Mouse (Mus musculus) heart, postnatal 36 days (tissue): Measurements from ENCODE around the gene Tmem63a. TPM values are rescaled to one million over a fixed set of nuclear protein-coding genes. Genes with fewer than 3 reads are reported as not detected.
"Not testable (repeated sequence)": the region's sequence is repeated elsewhere in the genome, so short reads cannot be mapped to it uniquely, and the experiment has no call there.

Source experiments
- DNase-seq, 2 experiments: peaks; one replicate each; pipeline ENCODE4 v3.0.0; 2021 to 2022
- intact Hi-C: fragments of 180-260 bp; cut with DNase I; formaldehyde crosslinking; loops from one replicate; pipeline ENCODE4 v1.15.1; 2025
- total RNA-seq, 2 experiments: library from RNA; stranded (reverse); gene quantifications; 2 replicates each; pipeline ENCODE4 v1.2.3; 2021

The Tmem63a gene
- total RNA-seq, 2 experiments from 2014 or later, result 13.8 to 13.9 TPM

DNA sequence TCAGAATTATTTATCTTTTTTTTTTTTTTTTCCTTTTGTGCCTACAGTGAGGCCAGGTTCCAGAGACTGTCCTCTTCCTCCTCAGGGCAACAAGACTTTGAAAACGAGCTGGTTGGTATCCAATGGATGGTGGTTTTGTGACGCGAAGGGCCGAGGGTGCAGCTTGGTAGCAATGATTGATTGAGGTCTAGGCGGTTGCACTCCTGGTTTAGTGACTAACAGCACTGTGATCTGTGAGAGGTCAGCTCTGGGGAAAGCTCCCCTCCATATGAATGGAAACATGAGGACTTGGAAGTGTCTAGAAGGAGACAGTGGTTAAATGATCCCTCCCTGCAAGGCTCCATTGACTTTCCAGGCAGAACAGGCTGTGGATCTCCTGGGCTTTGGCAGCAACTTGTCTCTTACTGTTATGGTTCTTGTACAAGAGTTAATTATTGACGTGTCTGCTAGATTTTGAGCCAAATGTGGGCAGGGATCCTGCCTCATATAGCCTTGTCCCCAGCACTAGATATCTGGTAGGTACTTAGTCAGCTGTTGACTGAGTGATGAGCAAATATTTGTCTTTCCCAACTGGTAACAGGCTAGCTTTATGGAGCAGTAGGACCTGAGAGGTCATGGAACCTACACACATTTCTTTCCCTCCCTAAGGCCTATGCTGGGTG is 10.1 kb downstream of the Tmem63a start:
- intact Hi-C loops, result no loop called here
- DNase-seq, result no peak

DNA sequence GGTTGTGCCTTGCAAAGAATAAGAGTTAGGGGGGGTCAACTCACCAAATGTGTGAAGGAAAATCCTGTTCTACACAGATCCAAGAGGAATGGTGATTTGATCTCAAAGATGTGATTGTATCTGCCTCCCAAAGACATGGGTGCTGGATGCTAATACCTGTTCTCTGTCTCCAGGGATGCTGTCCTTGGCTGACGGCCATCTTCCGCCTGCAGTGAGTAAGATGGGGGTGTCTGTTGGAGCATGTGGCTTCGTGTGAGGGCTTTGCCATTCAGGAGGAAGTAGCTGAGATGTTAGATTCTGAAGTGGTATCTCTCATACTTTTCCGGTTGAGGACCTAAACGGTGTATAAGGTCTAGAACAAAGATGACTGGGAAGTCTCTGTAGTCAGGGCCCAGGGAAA is 10.7 kb downstream of the Tmem63a start:
- intact Hi-C loops, result no loop called here
- no peak for DNase-seq

DNA sequence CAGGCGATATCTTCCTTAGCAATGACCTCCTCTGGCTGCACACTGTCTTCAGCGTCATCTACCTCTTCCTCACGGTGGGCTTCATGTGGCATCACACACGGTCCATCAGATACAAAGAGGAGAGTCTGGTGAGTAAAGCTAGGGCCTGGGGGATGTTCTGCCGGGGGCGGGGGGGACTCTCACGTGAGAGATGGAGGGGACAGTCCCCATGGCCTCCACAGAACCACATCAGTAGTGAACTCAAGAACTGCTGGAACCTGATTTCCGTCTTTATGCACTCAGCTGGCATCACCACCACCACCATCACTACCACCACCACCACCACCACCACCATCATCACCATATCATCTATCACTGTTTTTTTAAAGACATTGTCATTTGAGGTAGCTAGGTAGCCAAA is 14.3 kb downstream of the Tmem63a start:
- no peak for DNase-seq
- intact Hi-C loops, result no loop called here

DNA sequence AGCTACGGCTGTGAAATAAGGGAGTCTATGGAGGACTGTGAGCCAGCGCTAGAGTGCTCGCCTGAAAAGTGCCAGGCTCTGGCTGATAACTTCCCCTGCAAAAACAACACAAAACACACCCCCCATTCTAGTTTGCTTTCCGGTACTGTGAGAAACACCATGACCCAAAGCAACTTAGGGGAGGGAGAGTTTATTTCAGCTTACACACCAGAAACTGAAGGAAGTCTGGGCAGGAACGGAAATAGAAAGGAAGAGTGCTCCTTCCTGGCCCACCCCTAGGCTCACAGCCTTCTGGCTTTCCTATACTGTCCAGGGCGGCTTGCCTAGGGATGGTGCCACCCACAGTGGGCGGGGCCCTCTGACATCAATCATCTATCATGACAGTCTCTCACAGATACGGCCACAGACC is 14.8 kb downstream of the Tmem63a start:
- intact Hi-C loops, result no loop called here
- DNase-seq, result peak in 1 of 2 experiments; percentile 34

DNA sequence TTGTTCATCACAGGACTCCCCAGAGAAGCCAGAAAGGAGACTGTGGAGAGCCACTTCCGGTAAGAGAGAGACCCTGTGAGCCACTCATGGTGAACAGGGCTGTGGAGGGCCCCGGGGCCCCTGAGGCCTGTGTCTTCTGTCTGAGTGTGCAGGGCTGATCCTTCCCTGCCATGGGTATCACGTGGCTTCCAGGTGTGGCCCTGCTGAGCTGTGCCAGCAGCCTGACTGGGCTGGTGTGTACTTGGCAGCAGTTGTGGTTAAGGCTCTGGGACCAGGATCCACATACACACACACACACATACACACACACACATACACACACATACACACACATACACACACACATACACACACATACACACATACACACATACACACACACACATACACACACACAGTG is 15.8 kb downstream of the Tmem63a start:
- intact Hi-C loops, result no loop called here
- no peak for DNase-seq

DNA sequence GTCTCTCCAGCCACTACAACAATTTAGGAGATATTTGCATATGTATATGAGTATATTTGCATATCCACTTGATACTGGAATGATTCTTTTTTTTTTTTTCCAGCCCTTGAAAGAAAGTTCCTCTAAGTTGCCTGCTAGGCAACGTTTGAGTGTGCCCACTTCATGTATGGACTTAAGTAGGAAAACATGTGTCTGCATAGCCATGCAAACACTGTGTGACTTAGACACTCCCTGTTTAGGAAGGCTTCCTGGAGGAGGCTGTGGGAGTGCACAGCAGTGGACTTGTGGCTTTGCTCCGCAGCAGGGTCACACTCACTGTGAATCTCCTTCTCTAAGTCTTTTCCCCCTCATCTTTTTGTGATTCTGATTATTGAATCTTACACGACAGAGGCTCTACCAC is 16.7 kb downstream of the Tmem63a start:
- intact Hi-C loops, result no loop called here
- no peak for DNase-seq

DNA sequence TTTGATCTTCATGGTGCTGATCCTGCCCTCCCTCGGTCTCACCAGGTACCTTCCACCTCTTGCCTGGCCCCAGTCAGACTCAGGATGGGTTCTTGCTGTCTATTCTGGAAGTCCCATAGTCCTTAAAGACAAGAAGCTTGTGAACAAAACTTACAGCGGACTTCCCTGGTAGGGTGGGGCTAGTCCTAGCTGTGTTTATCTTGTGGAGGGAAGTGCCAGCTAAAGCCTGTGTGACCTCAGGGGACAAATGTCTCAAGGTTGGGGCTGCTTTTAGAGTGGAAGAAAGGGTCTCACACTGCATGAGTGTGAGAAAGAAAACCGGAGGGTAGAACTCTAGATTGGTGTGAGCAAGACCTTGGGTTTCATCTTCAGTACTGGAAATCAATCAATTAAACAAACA is 23.6 kb downstream of the Tmem63a start:
- no peak for DNase-seq
- intact Hi-C loops, result no loop called here

DNA sequence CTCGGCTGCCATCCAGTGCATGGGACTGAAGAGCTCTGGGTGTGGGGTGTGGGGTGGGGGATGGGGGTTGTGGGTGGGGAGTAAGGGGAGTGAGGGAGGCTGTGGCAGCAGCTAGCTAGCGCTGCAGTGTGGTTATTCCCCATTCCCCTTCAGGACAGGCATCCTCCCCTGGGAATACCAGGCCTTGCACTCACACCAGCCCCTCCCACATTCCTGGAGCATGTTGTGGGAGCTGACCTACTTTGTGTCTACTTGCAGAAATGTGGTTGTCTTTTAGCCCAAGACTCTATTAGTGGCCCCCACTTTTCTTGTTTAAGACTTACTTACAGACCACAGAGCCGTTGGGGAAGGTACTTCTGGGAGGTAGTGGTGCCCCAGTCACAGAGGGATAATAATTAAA is 24.4 kb downstream of the Tmem63a start:
- DNase-seq, result peak in 1 of 2 experiments; percentile 46
- intact Hi-C loops, result no loop called here

DNA sequence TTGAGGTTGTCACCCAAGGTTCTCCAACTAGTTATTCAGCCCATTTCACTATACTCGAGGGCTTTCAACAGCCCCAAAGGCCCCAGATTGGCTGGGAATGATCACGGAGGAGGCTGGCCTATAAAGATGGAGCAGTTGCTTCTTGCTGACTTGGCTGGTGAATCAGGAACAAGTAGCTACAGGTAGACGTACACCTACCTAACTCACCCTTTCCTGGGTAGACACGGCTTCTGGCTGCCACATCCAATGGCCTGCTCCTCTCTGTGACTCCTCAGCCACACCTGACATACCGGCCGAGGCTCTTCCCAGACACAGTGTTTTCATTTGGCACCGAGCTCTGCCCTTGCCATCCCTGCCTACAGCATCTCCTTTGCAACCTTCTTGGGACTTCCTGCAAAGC is 25.1 kb downstream of the Tmem63a start:
- intact Hi-C loops, result no loop called here
- no peak for DNase-seq

DNA sequence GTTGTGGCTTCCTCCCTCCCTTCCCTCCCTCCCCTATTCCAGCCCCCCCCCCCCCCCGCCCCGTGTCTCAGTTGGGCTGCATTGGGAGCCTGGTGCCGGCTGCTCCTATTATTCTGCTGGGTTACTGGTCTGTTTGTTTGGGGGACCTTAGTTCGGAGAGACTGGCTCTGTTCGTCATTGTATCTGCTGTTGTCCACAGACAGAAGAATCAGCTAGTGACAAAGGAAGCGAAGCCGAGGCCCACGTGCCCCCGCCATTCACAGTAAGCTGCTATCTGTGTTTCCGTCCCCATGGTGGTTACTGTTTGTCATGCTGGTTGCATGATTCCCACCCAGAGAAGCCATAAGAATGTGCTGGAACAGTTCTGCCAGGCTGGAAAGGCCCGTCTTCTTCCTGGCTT is 30.8 kb downstream of the Tmem63a start:
- intact Hi-C loops, result no loop called here
- DNase-seq, result no peak

DNA sequence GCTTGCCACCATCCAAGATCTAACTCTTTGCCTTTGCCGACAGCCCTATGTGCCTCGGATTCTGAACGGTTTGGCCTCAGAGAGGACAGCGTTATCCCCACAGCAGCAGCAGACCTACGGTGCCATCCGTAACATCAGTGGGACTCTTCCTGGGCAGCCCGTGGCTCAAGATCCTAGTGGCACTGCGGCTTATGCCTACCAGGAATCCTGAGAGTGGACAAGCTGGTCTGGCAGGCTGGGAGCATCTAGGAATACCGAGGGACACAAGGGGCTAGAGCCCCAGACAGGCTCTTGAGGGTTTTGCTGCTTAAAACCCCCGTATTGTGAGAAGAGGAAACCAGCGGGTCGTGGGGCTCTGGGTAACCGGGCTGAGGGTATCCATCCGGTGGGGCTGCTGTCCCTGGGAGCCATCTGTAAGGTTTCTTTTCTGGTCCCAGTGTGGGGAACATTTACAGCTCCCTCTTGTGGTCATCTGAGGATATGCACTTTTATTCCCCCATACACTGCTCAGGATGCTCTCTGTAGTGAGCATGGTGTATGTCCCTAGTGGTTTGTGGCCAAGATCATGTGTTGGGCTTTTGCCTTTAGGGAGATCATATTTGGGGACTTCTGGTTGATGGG is 32.1 kb downstream of the Tmem63a start:
- DNase-seq, result peak in 1 of 2 experiments; percentile 43
- intact Hi-C loops, result loop anchor here (1.0 to 2.0 kb wide), 3 partner anchors 31 to 100 kb away; partner anchors contain the start of gene Tmem63a

DNA sequence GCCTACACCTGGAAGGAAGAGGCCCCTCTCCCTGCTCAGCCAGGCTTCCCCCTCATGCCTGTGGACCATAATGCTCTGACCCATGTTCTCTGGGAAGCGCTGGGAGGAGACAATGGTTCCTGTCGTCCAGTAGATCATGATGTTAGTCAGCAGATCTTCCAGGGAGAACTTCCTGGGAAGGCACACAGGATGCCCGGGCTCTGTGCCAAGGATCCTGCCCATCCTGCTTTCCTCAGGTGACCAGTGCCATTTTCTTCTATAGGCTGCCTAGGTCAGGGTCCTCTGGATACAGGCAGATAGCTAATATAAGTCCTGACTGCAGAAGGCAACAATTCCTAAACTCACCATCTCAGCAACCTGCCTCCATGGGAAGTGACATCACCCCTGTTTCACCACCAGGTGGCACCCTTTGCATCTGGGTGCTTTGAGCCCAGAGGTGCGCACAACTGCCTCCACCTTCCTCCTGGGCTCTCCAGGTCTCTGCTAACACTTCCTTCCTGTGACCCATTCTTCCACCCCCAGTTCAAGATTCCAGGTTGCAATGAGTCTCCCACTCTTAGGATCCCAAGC is 34.1 kb downstream of the Tmem63a start:
- intact Hi-C loops, result no loop called here
- DNase-seq, result peak; percentile 43

DNA sequence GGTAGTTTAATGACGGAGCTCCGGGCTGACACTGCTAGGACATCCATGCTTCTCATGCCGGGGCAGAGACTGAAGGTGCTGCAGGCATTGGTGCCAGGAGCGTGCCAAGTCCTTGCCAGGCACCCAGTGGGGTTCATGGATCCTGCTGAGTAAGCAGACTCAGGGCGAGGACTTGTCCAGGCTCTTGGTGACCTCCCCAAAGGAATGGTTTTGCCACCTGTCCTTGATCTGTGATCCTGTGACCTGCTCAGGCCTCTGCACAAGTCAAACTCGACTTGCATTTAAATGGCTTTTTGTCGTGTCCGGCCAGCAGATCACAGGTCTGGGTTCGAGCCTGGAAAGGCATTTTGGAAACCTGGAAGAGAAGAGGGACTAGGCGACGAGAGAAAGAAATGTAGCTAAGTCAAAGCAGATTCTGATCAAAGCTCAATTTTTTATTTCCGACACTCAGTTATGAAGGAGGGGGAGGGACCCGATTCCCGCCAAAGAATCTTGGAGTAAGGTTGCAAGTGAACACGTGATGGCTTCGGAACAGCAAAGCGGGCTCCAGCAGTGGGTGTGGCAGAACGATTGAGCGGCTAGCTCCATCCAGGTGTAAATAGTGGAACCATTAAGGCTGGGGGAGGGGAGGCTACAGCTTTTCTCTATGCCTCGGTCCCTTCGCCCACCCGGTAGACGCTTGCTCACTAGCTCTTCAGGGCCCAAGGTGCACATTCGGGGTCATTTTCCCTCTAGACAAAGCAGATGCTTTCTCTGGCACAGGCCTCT is 37.5 kb downstream of the Tmem63a start:
- intact Hi-C loops, result no loop called here
- DNase-seq, result no peak

DNA sequence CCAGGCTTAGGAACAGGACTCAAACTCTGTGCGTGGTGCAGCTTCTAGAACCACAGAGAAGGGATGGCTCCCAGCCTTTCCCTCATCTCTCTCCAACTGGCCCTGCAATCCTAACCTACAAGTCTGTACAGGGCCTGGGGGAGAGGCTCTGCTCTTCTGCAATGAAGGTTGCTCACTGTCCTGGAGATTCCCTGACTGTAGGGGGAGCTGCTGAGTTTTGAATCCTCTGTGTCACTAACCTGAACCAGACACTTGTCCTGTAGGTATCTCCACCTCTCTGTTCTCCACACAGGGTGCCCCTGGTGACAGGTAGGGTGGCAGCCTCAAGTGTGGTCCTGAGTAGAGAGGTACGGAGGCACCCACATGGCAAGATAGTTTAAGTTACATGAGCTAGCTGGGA is 38.3 kb downstream of the Tmem63a start:
- intact Hi-C loops, result no loop called here

DNA sequence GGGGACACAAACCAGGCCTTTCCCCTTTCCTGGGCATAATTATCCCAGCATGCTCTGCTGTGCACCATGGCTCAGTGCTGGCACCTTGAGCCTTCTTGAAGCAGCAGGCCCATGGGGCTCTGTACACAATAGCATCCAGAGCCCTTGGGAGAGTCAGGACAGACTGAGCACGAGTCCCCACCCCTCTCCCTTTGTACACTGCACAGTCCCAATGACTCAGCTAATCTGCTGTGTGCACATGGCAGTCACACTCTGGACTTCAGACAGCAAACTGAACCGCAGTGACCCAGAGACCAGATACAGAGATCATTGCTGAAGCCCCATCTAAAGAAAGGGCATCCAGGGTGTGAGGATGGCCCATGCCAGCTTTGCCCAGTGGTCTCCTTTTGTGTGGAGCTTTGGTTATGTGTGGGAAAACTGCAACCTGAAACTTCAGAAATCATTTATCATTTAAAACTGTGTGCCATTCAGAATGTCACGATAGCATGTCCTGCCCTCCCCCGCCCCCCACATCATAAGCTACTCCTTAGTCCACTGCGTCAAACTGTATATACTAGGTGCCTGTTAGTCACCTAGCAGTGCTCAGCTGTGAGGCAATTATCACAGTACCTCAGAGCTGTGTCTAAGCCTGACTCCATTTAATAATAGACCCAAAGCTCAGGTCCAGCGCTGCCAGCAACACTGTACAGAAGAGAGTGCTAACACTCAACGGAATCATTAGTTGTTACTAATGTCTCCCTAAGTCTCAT is 39.3 kb downstream of the Tmem63a start:
- intact Hi-C loops, result not testable (repeated sequence)

More for the DNA sequence above, 38.3 kb downstream of the Tmem63a start:
- DNase-seq, result no peak

DNA sequence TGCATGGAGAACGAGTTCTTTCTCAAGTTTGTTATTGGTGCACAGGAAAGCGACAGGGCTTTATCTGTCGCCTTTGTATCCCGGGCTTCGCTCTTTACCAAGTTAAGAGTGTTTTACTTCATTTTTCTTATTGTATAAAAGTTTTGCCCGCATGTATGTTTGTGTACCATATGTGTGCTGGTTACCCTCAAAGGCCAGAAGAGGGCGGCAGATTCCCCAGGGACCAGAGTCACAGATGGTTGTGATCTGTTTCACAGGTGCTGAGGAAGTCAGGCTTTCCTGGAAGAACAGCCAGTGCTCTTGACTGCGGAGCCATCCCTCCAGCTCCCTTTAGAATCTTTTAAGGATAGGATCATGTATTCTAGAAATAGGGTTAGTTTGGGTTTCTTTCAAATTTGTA is 44.6 kb downstream of the Tmem63a start:
- intact Hi-C loops, result loop anchor here (1.0 to 5.0 kb wide), 2 partner anchors 53 to 631 kb away; no protein-coding TSS in a partner anchor
- no peak for DNase-seq

More for the DNA sequence above, 39.3 kb downstream of the Tmem63a start:
- DNase-seq, result not testable (repeated sequence)

DNA sequence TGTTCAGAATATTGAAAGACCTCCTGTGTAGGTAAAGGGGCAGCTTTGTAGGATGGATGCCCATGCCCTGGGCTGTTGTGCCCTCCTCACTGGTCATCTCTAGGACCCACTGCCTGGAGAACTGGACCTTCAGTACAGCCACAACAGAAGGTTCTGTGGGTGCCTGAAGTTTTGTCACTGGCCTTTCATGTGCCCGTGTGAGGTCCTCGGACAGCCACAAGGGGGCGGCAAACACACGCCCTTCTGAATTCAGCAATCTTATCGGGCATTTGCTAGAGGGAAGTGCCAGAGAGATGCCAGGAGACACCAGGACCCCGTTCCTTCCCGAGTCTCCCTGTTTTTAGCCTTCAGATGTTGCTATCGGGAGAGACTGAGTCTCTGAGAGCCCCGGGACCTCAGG is 45.6 kb downstream of the Tmem63a start:
- DNase-seq, result peak; percentile 70 to 79
- intact Hi-C loops, result loop anchor here (1.0 to 5.0 kb wide), 2 partner anchors 52 to 630 kb away; no protein-coding TSS in a partner anchor

DNA sequence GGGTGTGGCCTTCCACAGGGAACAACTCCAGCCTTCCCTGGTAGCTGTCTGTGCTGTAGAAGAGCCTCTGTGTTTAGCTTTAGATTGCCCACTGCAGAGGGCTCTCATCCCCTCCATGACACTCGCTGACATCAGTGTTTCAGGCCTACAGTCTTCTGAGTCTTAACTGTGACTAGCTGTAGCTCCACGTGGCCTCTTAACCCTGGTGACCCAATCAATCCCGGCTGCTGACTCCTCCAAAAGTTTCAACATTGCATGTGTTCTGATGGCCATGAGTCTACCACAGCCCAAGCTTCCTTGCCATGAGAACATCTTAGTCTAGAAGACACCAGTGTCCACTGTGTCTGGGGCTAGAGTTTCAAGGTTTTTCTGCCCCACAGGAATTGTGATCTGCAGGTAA is 48.5 kb downstream of the Tmem63a start:
- DNase-seq, result no peak
- intact Hi-C loops, result no loop called here

DNA sequence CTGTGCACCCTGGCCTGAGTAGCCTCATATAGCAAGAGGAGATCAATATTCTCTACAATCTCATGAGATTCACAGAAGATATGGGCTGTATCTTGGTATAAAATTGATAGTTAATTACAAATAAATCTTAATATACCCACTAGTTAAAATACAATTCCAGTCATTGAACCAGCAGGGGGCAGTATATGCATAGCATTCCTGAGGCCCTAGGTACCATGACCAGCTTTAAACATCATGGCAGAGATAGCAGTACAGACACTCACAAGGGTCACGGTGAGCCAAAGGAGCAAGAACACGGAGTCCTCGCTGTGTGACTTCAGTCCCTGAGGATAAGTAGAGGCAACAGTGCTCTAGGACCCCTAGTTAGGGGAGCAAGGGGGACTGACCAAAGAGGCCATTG is 50.0 kb downstream of the Tmem63a start:
- peak; percentile 41 to 56 for DNase-seq
- intact Hi-C loops, result loop anchor here (1.0 to 2.0 kb wide), 2 partner anchors 31 to 47 kb away; no protein-coding TSS in a partner anchor

DNA sequence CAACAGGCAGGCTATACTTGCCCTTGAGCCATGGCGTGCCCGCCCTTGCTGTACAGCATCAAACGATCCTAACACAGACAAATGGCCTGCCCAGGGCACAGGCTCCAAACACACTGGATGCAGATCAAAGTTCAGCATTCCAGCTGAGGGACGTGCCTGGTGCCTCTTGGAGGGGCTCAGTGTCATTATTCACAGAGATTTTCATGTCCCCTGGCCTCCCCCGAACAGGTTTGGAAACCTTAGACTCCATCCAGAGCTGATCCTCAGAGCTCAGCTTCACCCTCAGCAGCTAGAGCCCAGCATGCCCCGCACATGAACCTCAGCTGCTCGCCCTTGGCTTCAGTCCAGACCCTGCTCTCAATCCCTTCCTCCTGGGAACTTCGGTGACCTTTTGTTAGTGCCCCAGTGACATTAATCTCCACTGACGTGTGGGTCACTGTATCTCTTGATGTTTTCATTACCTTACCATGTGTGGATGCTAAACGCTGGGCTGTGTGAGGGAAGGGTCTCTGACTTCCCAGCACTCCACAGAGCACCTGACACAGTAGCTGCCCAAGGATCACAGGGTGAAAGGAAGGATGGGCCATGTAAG is 58.5 kb downstream of the Tmem63a start:
- DNase-seq, result no peak
- intact Hi-C loops, result no loop called here
